Mouse (Mus musculus): ENCODE results near the gene Igsf9. TPM values are rescaled to one million over a fixed set of nuclear protein-coding genes. Genes with fewer than 3 reads are reported as not detected.
A peak's percentile ranks its signal among the peaks of the same experiment; 100 is the strongest.

Gene Igsf9
- polyA plus RNA-seq (2015; fragmentation: Nextera tagmentation; extraction: Ambion mirVana) = 58.4 and 61.0 TPM in 2 replicates

GRCm38 (mm10) chr1:172481540-172482280, at the start of gene Igsf9:
Gene Igsf9 (plus strand): TSS chr1:172481788.
- peak; percentile 92 for ATAC-seq (ENCODE audit: insufficient number of reproducible peaks, low FRiP score, low TSS enrichment, low read depth)
- WGBS = under 1% methylated on average over 37 of the region's 38 CpGs
- Histone ChIP-seq H3K4me3 (replicated peaks) (peak within 1 kb of the TSS; percentile 55), H3K9me3 (replicated peaks) (no peaks in the 10 kb centered on the region), H3K36me3 (no peaks in the 10 kb centered on the region), H3K27ac (replicated peaks) (peak within 1 kb of the TSS; percentile 77), H3K4me2 (replicated peaks) (peak within 1 kb of the TSS; percentile 74), H3K4me1 (peaks cover 49% of the 10 kb centered on the region), H3K27me3 (no peaks in the 10 kb centered on the region), H3K9ac (peak within 1 kb of the TSS; percentile 43; the same call in 1 of the 2 replicates)

DNA sequence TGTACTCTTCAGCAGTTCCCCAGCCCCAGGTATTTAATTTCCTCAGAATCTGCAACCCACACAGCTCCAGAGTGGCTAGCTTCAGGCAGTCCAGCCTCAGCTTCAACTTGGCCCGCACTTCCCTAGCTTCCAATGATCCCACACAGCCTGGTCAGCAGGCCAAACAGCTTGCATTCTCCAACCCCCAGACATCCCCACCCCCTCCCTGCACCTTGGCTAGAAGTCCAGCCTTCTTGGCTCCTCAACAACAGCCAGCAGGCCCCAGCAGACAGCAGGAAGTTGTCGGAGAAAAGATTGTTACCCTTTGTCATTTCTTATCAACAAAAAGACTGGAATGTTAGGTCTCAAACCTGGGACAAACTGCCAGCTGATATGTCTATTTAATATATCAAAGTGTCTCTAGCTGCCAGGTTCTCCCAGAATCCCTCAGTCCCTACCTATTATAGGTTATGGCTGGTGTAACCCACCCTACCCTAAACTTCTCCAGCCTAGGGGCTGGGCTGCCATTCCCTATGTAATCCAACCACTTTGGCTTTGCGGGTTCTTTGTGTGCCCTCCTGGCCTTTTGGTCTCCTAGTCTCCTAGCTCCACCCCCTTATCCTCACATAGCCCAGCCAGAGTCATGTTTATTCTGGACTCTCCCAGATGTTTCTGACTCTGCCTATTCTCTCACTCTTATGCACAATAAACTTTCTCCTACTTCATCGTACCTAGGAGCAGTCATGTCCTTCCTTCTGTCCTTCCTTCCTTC, 49.6 kb upstream of the Igsf9 start:
- no peak overlapping the region for H3K9ac ChIP-seq
- 39% methylated on average over 4 of the region's 4 CpGs for WGBS

GRCm38 (mm10) chr1:172432587-172432955, 49.0 kb upstream of the Igsf9 start:
- Histone ChIP-seq H3K4me1 (0 out of 2 replicates have a peak, but pooled peaks cover 3% of the 10 kb centered on the region), H3K9ac (no peak overlapping the region), H3K27me3 (no peaks in the 10 kb centered on the region), H3K4me3 (replicated peaks) (no peak overlapping the region), H3K4me2 (replicated peaks) (no peak overlapping the region), H3K36me3 (no peaks in the 10 kb centered on the region), H3K9me3 (replicated peaks) (no peaks in the 10 kb centered on the region), H3K27ac (replicated peaks) (no peak overlapping the region)
- no peak for ATAC-seq (ENCODE audit: insufficient number of reproducible peaks, low FRiP score, low TSS enrichment, low read depth)
- 82% methylated on average over 3 of the region's 3 CpGs for WGBS

More for the DNA sequence above, 49.6 kb upstream of the Igsf9 start:
- no peaks in the 10 kb centered on the region for H3K36me3 ChIP-seq
- H3K27ac ChIP-seq (replicated peaks) = no peak overlapping the region
- no peak overlapping the region for H3K4me2 ChIP-seq (replicated peaks)
- H3K9me3 ChIP-seq (replicated peaks) = no peaks in the 10 kb centered on the region
- no peak overlapping the region for H3K4me3 ChIP-seq (replicated peaks)
- no peak for ATAC-seq (ENCODE audit: insufficient number of reproducible peaks, low FRiP score, low TSS enrichment, low read depth)
- H3K27me3 ChIP-seq = no peaks in the 10 kb centered on the region
- H3K4me1 ChIP-seq = 0 out of 2 replicates have a peak, but pooled peaks cover 3% of the 10 kb centered on the region

DNA sequence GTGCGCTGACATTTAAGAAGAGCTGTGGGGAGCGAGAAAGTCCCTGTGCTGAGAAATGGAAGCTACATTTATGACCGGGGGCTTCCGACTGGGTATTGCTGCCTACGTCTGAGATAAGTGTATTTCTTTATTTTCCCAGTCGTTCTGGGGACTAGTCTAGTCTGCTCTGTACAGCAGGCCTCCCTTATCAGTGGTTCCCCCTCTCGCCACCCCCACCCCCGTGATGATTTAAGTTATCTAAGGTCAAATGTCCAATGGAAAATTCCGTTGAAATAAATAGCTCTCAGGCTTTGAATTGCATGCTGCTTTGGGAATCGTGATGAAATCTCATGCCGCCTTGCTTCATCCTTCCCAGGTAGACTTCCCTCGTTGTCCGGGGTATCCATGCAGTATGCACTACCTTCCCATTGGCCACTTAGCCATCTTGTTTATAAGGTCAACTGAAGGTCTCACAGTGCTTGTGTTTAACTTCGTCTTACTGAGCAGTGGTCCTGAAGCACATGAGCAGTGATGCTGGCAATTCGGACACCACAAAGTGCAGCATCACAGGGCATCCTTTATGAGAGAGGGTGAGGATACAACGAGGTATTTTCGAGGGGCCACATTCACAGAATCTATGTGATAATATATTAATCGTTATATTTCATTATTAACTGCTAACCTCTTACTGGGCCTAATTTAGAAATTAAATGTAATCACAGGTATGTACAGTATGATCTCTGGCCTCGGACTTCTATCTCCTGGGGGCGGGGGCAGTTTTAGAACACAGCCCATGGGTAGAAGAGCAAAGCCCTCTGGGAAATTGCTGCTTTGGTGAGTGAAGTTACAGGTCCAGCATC, 48.4 kb upstream of the Igsf9 start:
- 0 out of 2 replicates have a peak, but pooled peaks cover 3% of the 10 kb centered on the region for H3K4me1 ChIP-seq
- no peak for ATAC-seq (ENCODE audit: insufficient number of reproducible peaks, low FRiP score, low TSS enrichment, low read depth)
- H3K27ac ChIP-seq (replicated peaks) = no peak overlapping the region
- no peak overlapping the region for H3K9ac ChIP-seq
- H3K4me3 ChIP-seq (replicated peaks) = no peak overlapping the region
- no peaks in the 10 kb centered on the region for H3K36me3 ChIP-seq
- H3K27me3 ChIP-seq = no peaks in the 10 kb centered on the region
- WGBS = 86% methylated on average over 20 of the region's 20 CpGs
- H3K9me3 ChIP-seq (replicated peaks) = no peaks in the 10 kb centered on the region
- H3K4me2 ChIP-seq (replicated peaks) = no peak overlapping the region

DNA sequence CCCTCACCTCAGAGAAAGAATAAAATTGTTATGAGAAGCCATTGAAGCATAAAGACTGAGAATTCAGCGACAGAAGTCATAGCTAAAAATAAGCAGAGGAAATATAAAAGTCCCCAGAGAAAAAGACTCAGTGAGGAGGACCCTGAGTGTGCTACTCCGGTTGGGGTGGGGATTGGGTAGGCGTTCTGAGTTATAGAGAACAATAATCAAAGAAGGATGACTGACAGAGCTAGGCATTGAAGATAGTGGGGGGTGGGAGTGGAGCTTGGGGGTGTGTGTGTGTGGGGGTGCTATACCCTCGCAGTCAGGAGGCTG, 47.8 kb upstream of the Igsf9 start:
- WGBS = 79% methylated on average over 4 of the region's 4 CpGs
- Histone ChIP-seq H3K27ac (replicated peaks) (no peak overlapping the region), H3K4me3 (replicated peaks) (no peak overlapping the region), H3K4me2 (replicated peaks) (no peak overlapping the region), H3K36me3 (no peaks in the 10 kb centered on the region), H3K9ac (no peak overlapping the region), H3K4me1 (0 out of 2 replicates have a peak, but pooled peaks cover 3% of the 10 kb centered on the region), H3K27me3 (no peaks in the 10 kb centered on the region), H3K9me3 (replicated peaks) (no peaks in the 10 kb centered on the region)
- ATAC-seq (ENCODE audit: insufficient number of reproducible peaks, low FRiP score, low TSS enrichment, low read depth) = no peak

GRCm38 (mm10) chr1:172436785-172437184, 44.8 kb upstream of the Igsf9 start:
- ATAC-seq (ENCODE audit: insufficient number of reproducible peaks, low FRiP score, low TSS enrichment, low read depth) = peak; percentile 39
- Histone ChIP-seq H3K36me3 (no peaks in the 10 kb centered on the region), H3K9ac (no peak overlapping the region), H3K4me3 (replicated peaks) (no peak overlapping the region), H3K9me3 (replicated peaks) (no peaks in the 10 kb centered on the region), H3K4me1 (0 out of 2 replicates have a peak, but pooled peaks cover 1% of the 10 kb centered on the region), H3K27me3 (no peaks in the 10 kb centered on the region), H3K4me2 (replicated peaks) (no peak overlapping the region), H3K27ac (replicated peaks) (no peak overlapping the region)
- WGBS = 31% methylated on average over 6 of the region's 6 CpGs

DNA sequence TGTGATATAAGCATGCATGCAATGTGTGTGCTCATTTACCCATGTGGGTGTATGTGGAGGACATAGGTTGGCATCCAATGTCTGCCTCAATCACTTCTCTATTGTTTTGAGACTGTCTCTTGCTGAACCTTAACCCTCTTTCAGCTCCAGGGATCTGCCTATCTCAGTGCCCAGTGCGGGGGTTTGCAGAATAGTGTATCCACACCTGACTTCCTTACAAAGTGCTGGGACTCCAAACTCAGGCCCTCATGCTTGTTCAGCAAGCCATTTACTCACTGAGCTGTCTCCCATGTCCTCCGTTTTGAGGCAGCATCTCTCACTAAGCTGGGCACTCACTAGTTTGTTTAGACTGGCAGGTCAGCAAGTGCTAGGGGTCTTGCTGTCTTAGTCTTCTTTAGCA, 43.0 kb upstream of the Igsf9 start:
- no peak overlapping the region for H3K9ac ChIP-seq
- H3K4me2 ChIP-seq (replicated peaks) = no peak overlapping the region
- H3K9me3 ChIP-seq (replicated peaks) = no peaks in the 10 kb centered on the region
- no peaks in the 10 kb centered on the region for H3K27me3 ChIP-seq
- no peak overlapping the region for H3K27ac ChIP-seq (replicated peaks)
- WGBS = 77% methylated on average over 2 of the region's 2 CpGs
- H3K36me3 ChIP-seq = no peaks in the 10 kb centered on the region
- H3K4me3 ChIP-seq (replicated peaks) = no peak overlapping the region
- no peak for ATAC-seq (ENCODE audit: insufficient number of reproducible peaks, low FRiP score, low TSS enrichment, low read depth)
- H3K4me1 ChIP-seq = no peaks in the 10 kb centered on the region

GRCm38 (mm10) chr1:172440521-172440920, 41.1 kb upstream of the Igsf9 start:
- Histone ChIP-seq H3K27me3 (no peaks in the 10 kb centered on the region), H3K4me3 (replicated peaks) (no peak overlapping the region), H3K9me3 (replicated peaks) (no peaks in the 10 kb centered on the region), H3K27ac (replicated peaks) (no peak overlapping the region), H3K36me3 (no peaks in the 10 kb centered on the region), H3K9ac (no peak overlapping the region), H3K4me2 (replicated peaks) (no peak overlapping the region), H3K4me1 (no peaks in the 10 kb centered on the region)
- 88% methylated on average over 3 of the region's 3 CpGs for WGBS
- ATAC-seq (ENCODE audit: insufficient number of reproducible peaks, low FRiP score, low TSS enrichment, low read depth) = no peak

DNA sequence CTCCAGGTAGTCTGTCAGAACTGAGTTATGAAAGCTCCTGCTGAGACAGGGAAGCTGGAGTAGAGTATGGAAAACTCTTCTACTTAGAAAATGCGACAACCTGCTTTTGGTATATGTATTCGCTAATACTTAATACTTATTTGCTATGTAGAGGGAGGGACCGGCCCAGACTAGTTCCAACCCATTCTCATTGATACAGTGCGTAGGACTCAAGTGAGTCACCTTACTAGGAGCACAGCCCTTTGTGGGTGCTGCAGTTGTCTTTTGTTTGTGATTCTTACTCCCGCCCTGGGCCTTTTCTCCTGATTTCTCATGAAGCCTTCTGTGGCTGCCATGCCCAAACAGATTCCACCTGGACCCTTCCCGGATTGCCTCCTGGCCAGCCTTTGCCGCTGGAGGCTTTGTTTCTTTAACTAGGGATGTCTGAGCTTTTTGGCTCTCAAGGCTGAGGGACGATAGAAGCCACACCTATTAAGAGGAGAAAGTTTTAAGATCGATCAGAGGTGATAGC, 39.6 kb upstream of the Igsf9 start:
- H3K4me2 ChIP-seq (replicated peaks) = no peak overlapping the region
- 64% methylated on average over 9 of the region's 9 CpGs for WGBS
- no peaks in the 10 kb centered on the region for H3K4me1 ChIP-seq
- H3K27me3 ChIP-seq = no peaks in the 10 kb centered on the region
- H3K4me3 ChIP-seq (replicated peaks) = no peak overlapping the region
- H3K27ac ChIP-seq (replicated peaks) = peak overlapping the region; percentile 28; the same call in 1 of the 2 replicates
- no peak overlapping the region for H3K9ac ChIP-seq
- no peaks in the 10 kb centered on the region for H3K9me3 ChIP-seq (replicated peaks)
- no peaks in the 10 kb centered on the region for H3K36me3 ChIP-seq
- no peak for ATAC-seq (ENCODE audit: insufficient number of reproducible peaks, low FRiP score, low TSS enrichment, low read depth)

DNA sequence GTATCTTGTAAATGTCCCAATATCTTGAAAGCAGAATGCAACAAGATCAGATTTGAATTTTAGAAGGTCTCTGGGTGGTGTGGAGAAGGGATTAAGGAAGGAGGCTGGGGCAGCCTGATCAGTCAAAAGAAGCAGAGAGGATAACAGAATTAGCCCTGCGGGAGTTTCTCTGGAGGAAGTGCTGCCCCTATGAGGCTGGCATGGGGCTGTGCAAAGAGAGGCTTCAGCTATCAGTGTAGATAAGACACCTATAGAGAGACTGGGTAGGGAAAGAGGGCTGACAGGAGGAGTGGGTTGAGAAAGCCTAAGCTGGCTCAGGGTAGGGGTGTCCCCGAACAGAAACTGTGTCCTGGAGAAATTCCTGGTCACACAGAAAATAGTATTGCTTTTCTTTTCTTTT, 31.4 kb upstream of the Igsf9 start:
- H3K4me2 ChIP-seq (replicated peaks) = no peak overlapping the region
- ATAC-seq (ENCODE audit: insufficient number of reproducible peaks, low FRiP score, low TSS enrichment, low read depth) = no peak
- 30% methylated on average over 2 of the region's 2 CpGs for WGBS
- H3K9me3 ChIP-seq (replicated peaks) = no peaks in the 10 kb centered on the region
- H3K27me3 ChIP-seq = no peaks in the 10 kb centered on the region
- no peak overlapping the region for H3K4me3 ChIP-seq (replicated peaks)
- no peak overlapping the region for H3K9ac ChIP-seq
- no peak overlapping the region for H3K27ac ChIP-seq (replicated peaks)
- H3K4me1 ChIP-seq = 0 out of 2 replicates have a peak, but pooled peaks cover 4% of the 10 kb centered on the region
- H3K36me3 ChIP-seq = no peaks in the 10 kb centered on the region
